Mouse (Mus musculus) MEL (cell line): ENCODE data around the gene Smagp. TPM values are rescaled to one million over a fixed set of nuclear protein-coding genes. Genes with fewer than 3 reads are reported as not detected.
A peak's percentile ranks its signal among the peaks of the same experiment; 100 is the strongest.

Experiments
- DNase-seq: peaks from one replicate; pipeline ENCODE4 v3.0.0; 2011; ENCODE audit warnings: low read depth, low spot score
- H3K27ac ChIP-seq: 2 replicates; pipeline ENCODE4 v1.5.1; 2012; ENCODE audit warnings: low read depth, mild to moderate bottlenecking, control low read depth, low read length, moderate library complexity; ENCODE audit not compliant: control insufficient read depth
- H3K27me3 ChIP-seq, 2 experiments: fragments of 150-350 bp in 1 of 2; sonication (generic) in 1 of 2; 2 replicates each; pipeline ENCODE4 v1.6.1; 2012; ENCODE audit warnings: low read length in 2 of 2, mild to moderate bottlenecking in 2 of 2, improper control_type of control experiment in 1 of 2, moderate library complexity in 1 of 2; ENCODE audit not compliant: insufficient read depth in 2 of 2, control insufficient read depth in 1 of 2
- H3K36me3 ChIP-seq, 2 experiments: 2 replicates each; pipeline ENCODE4 v1.6.1; 2012 to 2014; ENCODE audit warnings: low read length in 2 of 2, improper control_type of control experiment in 1 of 2, inconsistent platforms in 1 of 2, mild to moderate bottlenecking in 1 of 2; ENCODE audit not compliant: insufficient read depth in 2 of 2, control insufficient read depth in 1 of 2
- H3K4me1 ChIP-seq, 2 experiments: fragments of 150-350 bp in 1 of 2; sonication (generic) in 1 of 2; 2 replicates each; pipeline ENCODE4 v1.6.1; 2012; ENCODE audit warnings: low read length in 2 of 2, improper control_type of control experiment in 1 of 2, mild to moderate bottlenecking in 1 of 2; ENCODE audit not compliant: insufficient read depth in 2 of 2, control insufficient read depth in 1 of 2
- H3K4me3 ChIP-seq, 2 experiments: fragments of 150-350 bp in 1 of 2; sonication (generic) in 1 of 2; 2 replicates each; pipeline ENCODE4 v1.5.1; 2012; ENCODE audit warnings: low read depth in 2 of 2, low read length in 2 of 2, mild to moderate bottlenecking in 2 of 2, moderate library complexity in 2 of 2, control low read depth in 1 of 2, improper control_type of control experiment in 1 of 2; ENCODE audit not compliant: control insufficient read depth in 1 of 2, insufficient read depth in 1 of 2
- H3K79me2 ChIP-seq: 2 replicates; pipeline ENCODE4 v1.6.1; 2012; ENCODE audit warnings: mild to moderate bottlenecking, low read length, moderate library complexity; ENCODE audit not compliant: control insufficient read depth, poor library complexity, insufficient read depth
- H3K9ac ChIP-seq: 2 replicates; pipeline ENCODE4 v1.6.1; 2012; ENCODE audit warnings: low read depth, mild to moderate bottlenecking, control low read depth, low read length, moderate library complexity; ENCODE audit not compliant: control insufficient read depth, poor library complexity, severe bottlenecking
- H3K9me3 ChIP-seq: fragments of 150-350 bp; sonication (generic); replicated peaks from 2 replicates; pipeline ENCODE4 v1.6.1; 2012; ENCODE audit warnings: mild to moderate bottlenecking, low read length, improper control_type of control experiment, moderate library complexity; ENCODE audit not compliant: insufficient read depth
- CHD1 ChIP-seq: IDR thresholded peaks from 2 replicates; pipeline ENCODE4 v1.6.1; 2012; ENCODE audit warnings: low read depth, mild to moderate bottlenecking, inconsistent platforms, low read length, improper control_type of control experiment
- CHD2 ChIP-seq: IDR thresholded peaks from 2 replicates; pipeline ENCODE4 v1.6.1; 2011; ENCODE audit warnings: low read length, improper control_type of control experiment
- CTCF ChIP-seq, 3 experiments: IDR thresholded peaks in 2 of 3; conservative IDR thresholded peaks in 1 of 3; 2 replicates each; pipeline ENCODE4 v1.5.1; 2011 to 2012; ENCODE audit warnings: low read length in 3 of 3, low read depth in 2 of 3, mild to moderate bottlenecking in 2 of 3, improper control_type of control experiment in 1 of 3, inconsistent platforms in 1 of 3, mixed read lengths in 1 of 3, moderate library complexity in 1 of 3; ENCODE audit not compliant: control insufficient read depth in 1 of 3, insufficient read depth in 1 of 3, poor library complexity in 1 of 3, severe bottlenecking in 1 of 3
- ELF1 ChIP-seq: IDR thresholded peaks from 2 replicates; pipeline ENCODE4 v1.6.1; 2014; ENCODE audit warnings: low read depth, mild to moderate bottlenecking, inconsistent platforms, low read length, improper control_type of control experiment, moderate library complexity
- EP300 ChIP-seq, 2 experiments: IDR thresholded peaks; 2 replicates each; pipeline ENCODE4 v1.6.1; 2011; ENCODE audit warnings: improper control_type of control experiment in 2 of 2, low read length in 2 of 2, low read depth in 1 of 2, mild to moderate bottlenecking in 1 of 2
- ETS1 ChIP-seq: IDR thresholded peaks from 2 replicates; pipeline ENCODE4 v1.6.1; 2012; ENCODE audit warnings: low read depth, mild to moderate bottlenecking, inconsistent platforms, low read length, improper control_type of control experiment, moderate library complexity
- GATA1 ChIP-seq: IDR thresholded peaks from 2 replicates; pipeline ENCODE4 v1.6.1; 2011; ENCODE audit warnings: low read depth, low read length, improper control_type of control experiment
- JUND ChIP-seq: IDR thresholded peaks from 2 replicates; pipeline ENCODE4 v1.6.1; 2011; ENCODE audit warnings: low read depth, mild to moderate bottlenecking, improper control_type of control experiment, low read length
- KAT2A ChIP-seq: conservative IDR thresholded peaks from 2 replicates; pipeline ENCODE4 v1.6.1; 2012; ENCODE audit warnings: low read depth, low read length, improper control_type of control experiment, inconsistent platforms
- MAZ ChIP-seq: IDR thresholded peaks from 2 replicates; pipeline ENCODE4 v1.6.1; 2012; ENCODE audit warnings: low read depth, mild to moderate bottlenecking, inconsistent platforms, low read length, improper control_type of control experiment
- MEF2A ChIP-seq: IDR thresholded peaks from 2 replicates; pipeline ENCODE4 v1.6.1; 2014; ENCODE audit warnings: low read depth, mild to moderate bottlenecking, inconsistent platforms, low read length, improper control_type of control experiment; ENCODE audit not compliant: poor library complexity, insufficient replicate concordance, severe bottlenecking; ENCODE audit errors: extremely low read depth
- MXI1 ChIP-seq: IDR thresholded peaks from 2 replicates; pipeline ENCODE4 v1.6.1; 2011; ENCODE audit warnings: mild to moderate bottlenecking, low read depth, low read length, improper control_type of control experiment
- MYB ChIP-seq: IDR thresholded peaks from 2 replicates; pipeline ENCODE4 v1.6.1; 2011; ENCODE audit warnings: mild to moderate bottlenecking, low read depth, low read length, improper control_type of control experiment
- MYC ChIP-seq: IDR thresholded peaks from 2 replicates; pipeline ENCODE4 v1.6.1; 2011; ENCODE audit warnings: low read depth, mild to moderate bottlenecking, low read length, improper control_type of control experiment, moderate library complexity
- NRF1 ChIP-seq: IDR thresholded peaks from 2 replicates; pipeline ENCODE4 v1.6.1; 2014; ENCODE audit warnings: low read depth, mild to moderate bottlenecking, inconsistent platforms, low read length, improper control_type of control experiment, moderate library complexity; ENCODE audit not compliant: poor library complexity, insufficient read depth, severe bottlenecking
- POLR2AphosphoS2 ChIP-seq: IDR thresholded peaks from 2 replicates; pipeline ENCODE4 v1.6.1; 2011; ENCODE audit warnings: low read length, improper control_type of control experiment
- POLR2AphosphoS5 ChIP-seq: IDR thresholded peaks from 2 replicates; pipeline ENCODE4 v1.6.1; 2012; ENCODE audit warnings: low read depth, borderline replicate concordance, mild to moderate bottlenecking, inconsistent platforms, low read length, moderate library complexity, mixed read lengths
- RAD21 ChIP-seq: IDR thresholded peaks from 2 replicates; pipeline ENCODE4 v1.6.1; 2011; ENCODE audit warnings: mild to moderate bottlenecking, low read depth, low read length, improper control_type of control experiment
- RCOR1 ChIP-seq: IDR thresholded peaks from 2 replicates; pipeline ENCODE4 v1.6.1; 2012; ENCODE audit warnings: low read depth, mild to moderate bottlenecking, inconsistent platforms, low read length, improper control_type of control experiment
- SIN3A ChIP-seq: IDR thresholded peaks from 2 replicates; pipeline ENCODE4 v1.6.1; 2012; ENCODE audit warnings: low read length, improper control_type of control experiment, inconsistent platforms
- SMC3 ChIP-seq: IDR thresholded peaks from 2 replicates; pipeline ENCODE4 v1.6.1; 2011; ENCODE audit warnings: low read depth, low read length, improper control_type of control experiment
- TAL1 ChIP-seq: IDR thresholded peaks from 2 replicates; pipeline ENCODE4 v1.6.1; 2012; ENCODE audit warnings: mild to moderate bottlenecking, inconsistent platforms, low read length, moderate library complexity, mixed read lengths
- TBP ChIP-seq: IDR thresholded peaks from 2 replicates; pipeline ENCODE4 v1.8.0; 2011; ENCODE audit warnings: low read depth, low read length, improper control_type of control experiment
- USF1 ChIP-seq: IDR thresholded peaks from 2 replicates; pipeline ENCODE4 v1.6.1; 2014; ENCODE audit warnings: low read depth, mild to moderate bottlenecking, inconsistent platforms, low read length, improper control_type of control experiment, moderate library complexity
- USF2 ChIP-seq, 2 experiments: IDR thresholded peaks; 2 replicates each; pipeline ENCODE4 v1.6.1; 2011 to 2012; ENCODE audit warnings: improper control_type of control experiment in 2 of 2, low read length in 2 of 2, borderline replicate concordance in 1 of 2, inconsistent platforms in 1 of 2, low read depth in 1 of 2, mild to moderate bottlenecking in 1 of 2; ENCODE audit not compliant: insufficient read depth in 1 of 2
- ZC3H11A ChIP-seq: IDR thresholded peaks from 2 replicates; pipeline ENCODE4 v1.6.1; 2012; ENCODE audit warnings: low read depth, mild to moderate bottlenecking, inconsistent platforms, low read length, improper control_type of control experiment
- ZKSCAN1 ChIP-seq: IDR thresholded peaks from 2 replicates; pipeline ENCODE4 v1.6.1; 2012; ENCODE audit warnings: low read depth, mild to moderate bottlenecking, inconsistent platforms, low read length, improper control_type of control experiment, moderate library complexity
- ZMIZ1 ChIP-seq: IDR thresholded peaks from 2 replicates; pipeline ENCODE4 v1.6.1; 2012; ENCODE audit warnings: low read depth, mild to moderate bottlenecking, inconsistent platforms, low read length, improper control_type of control experiment, moderate library complexity
- ZNF384 ChIP-seq: IDR thresholded peaks from 2 replicates; pipeline ENCODE4 v1.6.1; 2012; ENCODE audit warnings: low read depth, mild to moderate bottlenecking, inconsistent platforms, low read length, improper control_type of control experiment
- polyA plus RNA-seq, 2 experiments: library from polyadenylated mRNA; stranded (reverse) in 1 of 2; unstranded in 1 of 2; fragments of >175 nt in 1 of 2; fragments of >200 nt in 1 of 2; gene quantifications; 2 replicates each; pipeline versions ENCODE4 v1.2.1 to v1.2.4; 2012; ENCODE audit warnings: low replicate concordance in 2 of 2, low read depth in 1 of 2; ENCODE audit not compliant: insufficient read length in 2 of 2, insufficient read depth in 1 of 2, missing spikeins in 1 of 2
- total RNA-seq: library from RNA; depleted of rRNA; stranded (reverse); fragments of 300-350 nt; gene quantifications from 2 replicates; pipeline ENCODE4 v1.2.3, GENCODE M21; 2012

Smagp gene
- total and polyA plus RNA-seq, 3 experiments: 2.6 to 22.6 TPM; not detected in 1

DNA sequence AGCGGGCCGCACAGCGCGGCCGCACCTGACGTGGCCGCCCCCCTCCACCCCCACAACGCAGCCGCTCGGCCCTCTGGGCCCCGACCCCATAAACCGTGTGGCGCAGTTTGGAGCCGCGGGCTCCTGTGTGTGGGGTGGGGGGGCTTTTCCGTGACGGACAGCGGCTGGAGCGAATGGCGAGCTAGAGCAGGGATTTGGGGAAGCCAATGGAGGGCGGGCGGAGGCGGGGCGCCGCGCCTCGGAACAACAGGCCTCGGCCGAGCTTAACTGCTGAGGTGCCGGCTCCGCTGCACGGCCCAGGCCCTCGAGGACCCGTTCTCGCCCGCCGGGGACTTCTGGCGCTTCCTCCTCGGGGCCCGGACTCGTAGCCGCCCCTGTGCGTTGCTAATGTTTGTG lies 20.9 kb downstream of the Smagp start (continued):
- TF ChIP-seq GATA1 (no peak), ELF1 (no peak), ZC3H11A (no peak), ZNF384 (no peak), MYC (0 out of 2 replicates have a peak, but pooled peaks have one; percentile 37), POLR2AphosphoS5 (no peak), CTCF (IDR thresholded peaks at IDR 0.05 in 2 of 3, conservative IDR thresholded peaks at IDR 0.05 in 1 of 3; ENCODE audit: control insufficient read depth in 1 of 3, insufficient read depth in 1 of 3, low read depth in 2 of 3, low read length in 3 of 3, poor library complexity in 1 of 3, severe bottlenecking in 1 of 3) (no peak), USF2 (IDR thresholded peaks at IDR 0.05; ENCODE audit: borderline replicate concordance in 1 of 2, insufficient read depth in 1 of 2, low read depth in 1 of 2, low read length in 2 of 2) (no peak), MAZ (peak; percentile 68), CHD1 (no peak), RCOR1 (no peak), MXI1 (no peak; the same call in 1 of the 2 replicates), ETS1 (no peak), MYB (no peak; the same call in 1 of the 2 replicates), ZKSCAN1 (no peak), KAT2A (0 out of 2 replicates have a peak, but pooled peaks have one; percentile 24), SIN3A (peak; percentile 94)
- TF ChIP-seq, all 39 proteins: peak for 12

DNA sequence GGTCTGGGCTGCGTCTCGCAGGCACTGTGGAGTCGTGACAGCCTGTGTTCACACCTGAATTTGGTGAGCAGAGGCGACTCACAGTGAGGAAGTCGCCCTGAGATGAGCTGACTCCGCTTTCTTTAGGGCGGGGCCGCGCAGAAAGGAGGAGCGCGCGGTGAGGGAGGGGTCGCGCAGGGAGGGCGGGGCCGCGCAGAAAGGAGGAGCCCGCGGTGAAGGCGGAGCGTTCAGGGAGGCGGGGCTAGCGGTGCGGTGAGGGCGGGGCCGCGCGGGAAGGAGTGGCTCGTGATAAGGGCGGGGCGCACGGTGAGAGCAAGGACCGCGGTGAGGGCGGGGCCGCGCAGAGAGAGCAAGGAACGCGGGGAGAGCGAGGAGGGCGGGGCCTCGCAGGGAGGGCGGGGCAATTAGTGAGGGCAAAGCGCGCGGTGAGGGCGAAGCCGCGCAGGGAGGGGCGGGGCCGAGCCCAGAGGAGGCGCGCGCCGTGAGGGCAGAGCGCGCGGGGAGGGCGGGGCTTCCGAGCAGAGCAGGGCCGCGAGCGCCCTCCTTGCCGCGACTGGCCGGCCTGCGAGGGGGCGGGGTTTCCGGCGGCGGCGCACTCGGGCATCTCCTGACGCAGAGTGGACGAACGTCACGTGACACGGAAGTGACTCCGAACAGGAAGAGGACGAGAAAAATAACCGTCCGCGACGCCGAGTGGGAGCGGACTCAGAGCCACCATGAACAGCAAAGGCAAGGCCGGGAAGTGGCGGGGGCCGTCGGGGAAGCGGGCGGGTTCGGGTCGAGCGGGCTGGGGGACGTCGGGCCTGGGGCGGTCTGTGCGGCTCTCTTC lies 21.5 kb downstream of the Smagp start, which contains the start of gene Dazap2:
TSS of gene Dazap2 (plus strand) at position 354 of the 829 bp plus-strand sequence.
- Histone ChIP-seq H3K36me3 (peaks cover 8 to 16% of the 10 kb centered on the region in 2 experiments), H3K27me3 (no peaks in the 10 kb centered on the region), H3K27ac (peak within 1 kb of the TSS; percentile 69), H3K9ac (peak within 1 kb of the TSS; percentile 90), H3K79me2 (peaks cover 12% of the 10 kb centered on the region), H3K9me3 (no peaks in the 10 kb centered on the region), H3K4me3 (peak within 1 kb of the TSS; percentile 89 to 94), H3K4me1 (peaks cover 0 to 14% of the 10 kb centered on the region in 2 experiments; a peak in 2 of 4 replicates)
- peak; percentile 99 for DNase-seq
- TF ChIP-seq CHD1 (0 out of 2 replicates have a peak, but pooled peaks have one; percentile 20), ETS1 (peak; percentile 43; the same call in 1 of the 2 replicates), CTCF (IDR thresholded peaks at IDR 0.05 in 2 of 3, conservative IDR thresholded peaks at IDR 0.05 in 1 of 3; ENCODE audit: control insufficient read depth in 1 of 3, insufficient read depth in 1 of 3, low read depth in 2 of 3, low read length in 3 of 3, poor library complexity in 1 of 3, severe bottlenecking in 1 of 3) (peak in 2 of 3 experiments; percentile 16 to 26; a peak in 2 of 6 replicates), RAD21 (no peak), ZMIZ1 (peak; percentile 94), MEF2A (no peak), JUND (no peak), ZC3H11A (no peak), MXI1 (peak; percentile 44), MYC (no peak; the same call in 1 of the 2 replicates), CHD2 (no peak), POLR2AphosphoS2 (peak; percentile 92), SMC3 (no peak; the same call in 1 of the 2 replicates), ELF1 (peak; percentile 100), TAL1 (no peak), USF1 (peak; percentile 99), NRF1 (peak; percentile 68), RCOR1 (no peak), EP300 (IDR thresholded peaks at IDR 0.05; ENCODE audit: low read depth in 1 of 2, low read length in 2 of 2) (no peak), ZKSCAN1 (no peak), MAZ (peak; percentile 92; the same call in 1 of the 2 replicates), POLR2AphosphoS5 (0 out of 2 replicates have a peak, but pooled peaks have one; percentile 70), MYB (peak; percentile 70), ZNF384 (0 out of 2 replicates have a peak, but pooled peaks have one; percentile 22), TBP (0 out of 2 replicates have a peak, but pooled peaks have one; percentile 38)
